8 mouse cellular contexts compared by ENCODE assay signal in genomic region chr11:76647500-76647899, GRCm38 (mm10). TPM values are rescaled to one million over a fixed set of nuclear protein-coding genes. Genes with fewer than 3 reads are reported as not detected.
DNase-seq lines count a peak whose midpoint lies in the region; TF ChIP-seq lines count a peak whose summit lies in the region.

No protein-coding gene starts in this region.

- DNase-seq in ZHBTc4 (ENCODE audit: low read depth, low spot score) = peak; percentile 89
- peak; percentile 41 to 77 for DNase-seq in cerebellum, postnatal 4 days (ENCODE audit: low spot score in 2 of 2)
- peak; percentile 78 for DNase-seq in gastrocnemius, adult 2 months
- peak; percentile 83 for DNase-seq in induced T-regulatory cell, adult 2 months (ENCODE audit: low read depth)
- peak; percentile 63 to 80 for DNase-seq in left cerebral cortex, postnatal 10 days (ENCODE audit: extremely low spot score in 1 of 2, low spot score in 2 of 2)
- peak; percentile 85 for DNase-seq in mesoderm, embryonic 11.5 days (ENCODE audit: low read depth, low spot score)
- peak; percentile 68 to 79 for DNase-seq in right cerebral cortex, postnatal 36 days (ENCODE audit: low spot score in 2 of 2)
- DNase-seq in yolk sac, embryonic 10.5 days (ENCODE audit: low spot score) = peak; percentile 44

- TF ChIP-seq CTCF in gastrocnemius, adult 2 months (IDR thresholded peaks at IDR 0.05) = peak; percentile 83

- peak overlapping the region; percentile 53 for H3K4me3 ChIP-seq in gastrocnemius, adult 2 months

- intact Hi-C loops in gastrocnemius, adult 2 months (cut with DNase I) = no loop called here
- intact Hi-C loops in left cerebral cortex, postnatal 10 days (cut with DNase I) = loop anchor here (5.0 to 10.0 kb wide), 4 partner anchors 73 to 190 kb away; no protein-coding TSS in a partner anchor

- 0 out of 2 replicates have a peak overlapping the region, but pooled peaks have one; percentile 38 for H3K27ac ChIP-seq in gastrocnemius, adult 2 months

RNA-seq across cellular contexts. Expression of gene Bhlha9, which starts 24.8 kb away (rescaled TPM):
- total RNA-seq in gastrocnemius, adult 2 months (2021) = not detected
- 1 to 10 TPM; 4.1 to 4.8 TPM for total RNA-seq in left cerebral cortex, postnatal 10 days (2021)

RNA-seq across cellular contexts. Expression of gene Abr, which starts 25.4 kb away (rescaled TPM):
- 10 to 100 TPM; 10.2 to 19.2 TPM for total RNA-seq in gastrocnemius, adult 2 months (2021)
- total RNA-seq in left cerebral cortex, postnatal 10 days (2021) = 100 to 1,000 TPM; 322 to 328 TPM

RNA-seq across cellular contexts. Expression of gene Trarg1, which starts 32.1 kb away (rescaled TPM):
- total RNA-seq in gastrocnemius, adult 2 months (2021) = under 1 TPM; 0.77 to 0.84 TPM
- total RNA-seq in left cerebral cortex, postnatal 10 days (2021) = 1 to 10 TPM in 1 of 2 experiments, under 1 TPM in 1; 0.91 to 1.0 TPM

Comparison
In these comparisons a context has a peak if more than half of its experiments do, and no peak if none do; other contexts are left out.
1. Peak in every context shown above with its lines: DNase-seq, H3K4me3 ChIP-seq and H3K27ac ChIP-seq.
2. RNA of gene Bhlha9, which starts 24.8 kb away (total RNA-seq): 4.1 to 4.8 TPM in left cerebral cortex, postnatal 10 days; not detected in gastrocnemius, adult 2 months; every median in the first group is over 4 times any median in the second.
3. RNA of gene Abr, which starts 25.4 kb away (total RNA-seq): 322 to 328 TPM in left cerebral cortex, postnatal 10 days; 10.2 to 19.2 TPM in gastrocnemius, adult 2 months; every median in the first group is over 10 times any median in the second.